Mouse (Mus musculus): ENCODE results near the gene Sept1.
A peak's percentile ranks its signal among the peaks of the same experiment; 100 is the strongest.

GRCm38 (mm10) chr7:127228615-127229303 is 4.2 kb downstream of the Sept1 start:
- TF ChIP-seq CTCF (IDR thresholded peaks at IDR 0.05; ENCODE audit: borderline replicate concordance, insufficient read depth, low read depth, low read length) (peak; percentile 91), POLR2A (IDR thresholded peaks at IDR 0.05; ENCODE audit: borderline replicate concordance, insufficient read depth, low read length) (no peak)

Data from cerebellum, adult 2 months (tissue).